Mouse (Mus musculus): ENCODE data around the gene Kcnmb4.

GRCm38 (mm10) chr10:116393790-116394475, 79.7 kb downstream of the Kcnmb4 start:
- TF ChIP-seq EP300 (IDR thresholded peaks at IDR 0.05; ENCODE audit: low read depth) (no peak), CTCF (IDR thresholded peaks at IDR 0.05; ENCODE audit: low read depth) (no peak)

Measured in liver, embryonic 14.5 days (tissue).